ENCODE assay signal across 21 mouse cellular contexts in the genomic region with DNA sequence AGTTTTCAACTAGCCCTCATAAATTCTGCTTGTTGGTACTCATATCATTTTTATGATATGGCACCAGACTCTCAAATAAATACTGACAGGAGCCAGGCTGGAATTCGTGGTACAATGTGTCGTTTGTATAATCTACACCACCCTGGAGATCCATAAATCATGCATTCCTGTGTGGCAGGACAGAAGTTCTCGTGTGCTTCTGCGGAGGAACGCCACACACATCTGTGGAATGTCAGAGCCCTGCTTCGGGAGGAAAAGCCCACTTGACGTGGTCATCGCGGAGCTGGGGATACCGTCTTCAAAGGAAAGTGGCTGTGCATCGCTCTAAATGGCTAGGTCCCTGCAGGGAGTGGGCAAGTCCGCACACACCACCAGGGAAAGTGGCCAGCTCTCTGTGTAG. TPM values are rescaled to one million over a fixed set of nuclear protein-coding genes. Genes with fewer than 3 reads are reported as not detected.
DNase-seq lines count a peak whose midpoint lies in the region; ATAC-seq and TF ChIP-seq lines count a peak whose summit lies in the region.
"Had no signal": no experiment of that assay in that cellular context is flagged by ENCODE, and none has a peak within 500 bp of the region (broad histone marks: within the 10 kb centered on the region; RNA-seq: fewer than 3 reads in every experiment).

No protein-coding gene starts in this region.

- 14% methylated on average over 12 of the region's 12 CpGs for WGBS in heart, embryonic 12.5 days
- 14% methylated on average over 12 of the region's 12 CpGs for WGBS in kidney, postnatal 0 days
- 25% methylated on average over 12 of the region's 12 CpGs for WGBS in kidney, adult 2 months
- WGBS in limb, embryonic 13.5 days = 14% methylated on average over 12 of the region's 12 CpGs

- intact Hi-C loops in left cerebral cortex, postnatal 4 days (cut with DNase I) = no loop called here

- H3K4me3 ChIP-seq in heart, embryonic 12.5 days = no peak overlapping the region
- H3K4me3 ChIP-seq in kidney, postnatal 0 days (replicated peaks; ENCODE audit: low read depth, low read length) = no peak overlapping the region
- no peak overlapping the region for H3K4me3 ChIP-seq in kidney, adult 2 months (ENCODE audit: insufficient read depth, low read depth, low read length)
- no peak overlapping the region for H3K4me3 ChIP-seq in limb, embryonic 13.5 days
- H3K4me3 ChIP-seq: forebrain, embryonic 10.5 days; hindbrain, embryonic 12.5 days had no signal

- TF ChIP-seq POLR2A in kidney, adult 2 months (IDR thresholded peaks at IDR 0.05; ENCODE audit: low read depth, low read length) = no peak

- 0 out of 2 replicates have a peak, but pooled peaks cover 2% of the 10 kb centered on the region for H3K27me3 ChIP-seq in heart, embryonic 12.5 days (replicated peaks)
- H3K27me3 ChIP-seq in kidney, postnatal 0 days (ENCODE audit: insufficient read depth, low read length) = no peaks in the 10 kb centered on the region
- no peaks in the 10 kb centered on the region for H3K27me3 ChIP-seq in kidney, adult 2 months (replicated peaks; ENCODE audit: control insufficient read depth, insufficient read depth, low read length)
- H3K27me3 ChIP-seq in limb, embryonic 13.5 days = peaks cover 3% of the 10 kb centered on the region
- H3K27me3 ChIP-seq: hindbrain, embryonic 12.5 days had no signal

- H3K36me3 ChIP-seq in heart, embryonic 12.5 days = no peaks in the 10 kb centered on the region
- H3K36me3 ChIP-seq in kidney, postnatal 0 days (ENCODE audit: insufficient read depth, low read length) = no peaks in the 10 kb centered on the region
- no peaks in the 10 kb centered on the region for H3K36me3 ChIP-seq in kidney, adult 2 months (ENCODE audit: control insufficient read depth, insufficient read depth, low read length)
- no peaks in the 10 kb centered on the region for H3K36me3 ChIP-seq in limb, embryonic 13.5 days
- H3K36me3 ChIP-seq: forebrain, embryonic 10.5 days; hindbrain, embryonic 12.5 days had no signal

- no peak for DNase-seq in heart, adult 11 months
- peak; percentile 76 for DNase-seq in kidney, postnatal 0 days (ENCODE audit: low spot score)
- no peak for DNase-seq in kidney, adult 2 months
- DNase-seq in forelimb bud, embryonic 11.5 days (ENCODE audit: low read depth, low spot score) = peak; percentile 86
- DNase-seq in left cerebral cortex, postnatal 4 days = no peak
- DNase-seq in layer of hippocampus, adult 9-10 months (ENCODE audit: low spot score) = no peak
- DNase-seq: adrenal gland, postnatal 36 days; cerebellum, adult 9-11 months; gastrocnemius, postnatal 36 days; kidney, adult 9 months; layer of hippocampus, postnatal 36 days; liver; lung, adult 2 months; thymus, adult 2 months had no signal

- no peak for ATAC-seq in heart, embryonic 12.5 days (ENCODE audit: insufficient number of reproducible peaks, low FRiP score)
- ATAC-seq in kidney, postnatal 0 days (replicated peaks; ENCODE audit: low FRiP score, low read depth) = 0 out of 2 replicates have a peak, but pooled peaks have one; percentile 25
- ATAC-seq in limb, embryonic 13.5 days (ENCODE audit: low FRiP score, low read depth) = 0 out of 2 replicates have a peak, but pooled peaks have one; percentile 54
- ATAC-seq: activated CD4-positive, CD25-positive, alpha-beta regulatory T cell, adult 4 months; midbrain, embryonic 16.5 days had no signal

- peak overlapping the region; percentile 43 for H3K4me2 ChIP-seq in heart, embryonic 12.5 days
- peak overlapping the region; percentile 1; the same call in 1 of the 2 replicates for H3K4me2 ChIP-seq in kidney, postnatal 0 days (ENCODE audit: low read length)
- peak overlapping the region; percentile 41 for H3K4me2 ChIP-seq in limb, embryonic 13.5 days (replicated peaks)
- H3K4me2 ChIP-seq: hindbrain, embryonic 12.5 days had no signal

- 0 out of 2 replicates have a peak, but pooled peaks cover 3% of the 10 kb centered on the region for H3K9me3 ChIP-seq in heart, embryonic 12.5 days (replicated peaks)
- no peaks in the 10 kb centered on the region for H3K9me3 ChIP-seq in kidney, postnatal 0 days (replicated peaks; ENCODE audit: low read length)
- H3K9me3 ChIP-seq in limb, embryonic 13.5 days = no peaks in the 10 kb centered on the region
- H3K9me3 ChIP-seq: forebrain, embryonic 10.5 days; hindbrain, embryonic 12.5 days had no signal

- TF ChIP-seq CTCF in kidney, postnatal 0 days (IDR thresholded peaks at IDR 0.05; ENCODE audit: low read depth) = no peak
- no peak for TF ChIP-seq CTCF in kidney, adult 2 months (conservative IDR thresholded peaks at IDR 0.05; ENCODE audit: insufficient read depth, insufficient read length, low read depth, low read length)

- H3K27ac ChIP-seq in heart, embryonic 12.5 days (ENCODE audit: poor library complexity, severe bottlenecking) = no peak overlapping the region
- H3K27ac ChIP-seq in kidney, postnatal 0 days = no peak overlapping the region
- H3K27ac ChIP-seq in kidney, adult 2 months (ENCODE audit: insufficient read depth, low read depth, low read length) = no peak overlapping the region
- H3K27ac ChIP-seq in limb, embryonic 13.5 days = no peak overlapping the region
- H3K27ac ChIP-seq: forebrain, embryonic 10.5 days; hindbrain, embryonic 12.5 days had no signal

- H3K9ac ChIP-seq in heart, embryonic 12.5 days = no peak overlapping the region
- no peak overlapping the region for H3K9ac ChIP-seq in kidney, postnatal 0 days (ENCODE audit: low read depth, low read length)
- no peak overlapping the region for H3K9ac ChIP-seq in limb, embryonic 13.5 days
- H3K9ac ChIP-seq: hindbrain, embryonic 12.5 days had no signal

- peaks cover 17% of the 10 kb centered on the region for H3K4me1 ChIP-seq in heart, embryonic 12.5 days (replicated peaks)
- no peaks in the 10 kb centered on the region for H3K4me1 ChIP-seq in kidney, postnatal 0 days (replicated peaks; ENCODE audit: insufficient read depth, low read length)
- no peaks in the 10 kb centered on the region for H3K4me1 ChIP-seq in kidney, adult 2 months (ENCODE audit: control insufficient read depth, insufficient read depth, low read length)
- H3K4me1 ChIP-seq in limb, embryonic 13.5 days = peaks cover 33% of the 10 kb centered on the region

RNA-seq across cellular contexts. Expression of a gene that starts 7.1 kb away (rescaled TPM):
- polyA plus RNA-seq in heart, embryonic 12.5 days (2016; fragmentation: Nextera tagmentation; extraction: Ambion mirVana) = 28.3 and 30.7 TPM in 2 replicates
- 6.3 and 7.4 TPM in 2 replicates for polyA plus RNA-seq in kidney, postnatal 0 days (2015; fragmentation: Nextera tagmentation; extraction: Ambion mirVana)
- polyA plus RNA-seq in kidney, adult 2 months (2012; rRNA removed) = 3.7 and 6.0 TPM in 2 replicates
- polyA plus RNA-seq in limb, embryonic 13.5 days (2015; fragmentation: Nextera tagmentation; extraction: Ambion mirVana) = 25.7 and 25.8 TPM in 2 replicates
- total RNA-seq in left cerebral cortex, postnatal 4 days (2021) = 1 to 10 TPM; 4.4 to 5.4 TPM
- total RNA-seq: megakaryocyte progenitor cell, adult 5-6 weeks had no signal
- polyA plus RNA-seq: activated CD4-positive, CD25-positive, alpha-beta regulatory T cell, adult 4 months had no signal

Comparison
In these comparisons a context has a peak if more than half of its experiments do, and no peak if none do; other contexts are left out.
1. DNase-seq: peak in kidney, postnatal 0 days (single experiment) and forelimb bud, embryonic 11.5 days (single experiment); none in heart, adult 11 months (single experiment), kidney, adult 2 months (single experiment), left cerebral cortex, postnatal 4 days (single experiment) and layer of hippocampus, adult 9-10 months (single experiment).
2. Peak in every context shown above with its lines, with median percentiles within 50 percentile points of each other: H3K4me2 ChIP-seq.